Mouse (Mus musculus) brain, embryonic 18.5 days (tissue): ENCODE results near the gene Yars.
"Not testable (repeated sequence)": the region's sequence is repeated elsewhere in the genome, so short reads cannot be mapped to it uniquely, and the experiment has no call there.

ENCODE experiments used
- DNase-seq: peaks from one replicate; pipeline ENCODE4 v3.0.0-alpha.2; 2012; ENCODE audit warnings: low read depth, low spot score

The Yars gene

GRCm38 (mm10) chr4:129188803-129189541 is 588 bp upstream of the Yars start:
- no peak for DNase-seq

DNA sequence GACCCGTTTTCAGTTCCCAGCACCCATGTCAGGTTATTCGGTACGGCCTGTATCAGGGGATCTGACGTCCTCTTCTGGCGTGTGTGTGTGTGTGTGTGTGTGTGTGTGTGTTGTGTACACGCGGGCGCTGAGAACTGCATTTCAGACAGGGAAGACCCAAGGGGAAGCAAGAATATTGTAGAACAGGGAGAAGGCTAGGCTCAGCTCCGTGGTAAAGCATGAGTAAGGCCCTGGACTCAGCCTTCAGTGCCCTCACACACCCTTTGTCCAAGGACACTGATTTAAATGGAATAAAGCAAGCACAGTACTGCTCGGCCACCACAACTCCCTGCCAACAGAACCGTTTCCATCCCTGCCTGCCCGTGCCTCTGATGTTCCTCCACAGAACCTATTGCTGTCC is 978 bp downstream of the Yars start:
- no peak for DNase-seq

GRCm38 (mm10) chr4:129191691-129192090 is 2.1 kb downstream of the Yars start:
- no peak for DNase-seq

GRCm38 (mm10) chr4:129194280-129194679 is 4.7 kb downstream of the Yars start:
- no peak for DNase-seq

- DNase-seq: no peak
Measured at GRCm38 (mm10) chr4:129197514-129197913, 8.0 kb downstream of the Yars start.

DNA sequence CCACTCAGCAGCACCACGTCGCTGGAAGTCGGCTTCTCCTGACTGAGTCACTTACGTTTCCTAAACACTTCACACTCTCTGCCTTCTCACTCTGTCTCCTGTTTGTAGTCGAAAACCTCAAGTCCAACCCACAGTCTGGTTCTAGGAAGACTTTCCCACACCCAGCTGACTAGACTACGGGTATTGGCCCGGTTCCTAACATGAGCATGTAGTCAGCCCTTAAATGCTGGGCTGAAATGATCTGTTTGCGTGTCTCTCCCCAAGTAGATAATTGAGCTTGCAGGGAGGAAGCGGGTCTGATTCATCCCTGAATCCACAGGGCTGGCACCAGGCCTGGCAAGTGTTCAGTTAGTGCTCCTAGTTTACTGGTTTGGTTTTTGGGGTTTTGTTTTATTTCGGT is 15.1 kb downstream of the Yars start:
- DNase-seq: no peak

DNA sequence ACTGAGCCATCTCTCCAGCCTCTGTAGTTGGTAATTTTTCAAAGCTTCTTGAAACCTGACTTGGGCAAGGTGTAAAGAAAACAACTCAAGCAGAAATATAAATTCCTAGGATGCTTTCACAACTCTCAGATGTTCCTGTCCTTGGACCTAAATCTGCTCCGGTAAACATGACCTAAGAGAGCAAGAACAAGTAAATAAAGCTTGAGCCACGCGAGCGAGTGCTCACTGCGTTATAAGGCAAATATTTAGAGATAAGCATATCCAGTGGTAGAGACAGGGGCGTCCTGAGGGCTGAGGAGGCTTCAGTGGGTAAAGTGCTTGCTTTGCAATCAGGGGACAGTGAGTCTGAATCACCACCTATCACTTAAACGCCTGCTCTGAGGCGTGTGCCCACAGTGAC is 17.2 kb downstream of the Yars start:
- DNase-seq: no peak

- DNase-seq: no peak
Measured at GRCm38 (mm10) chr4:129209504-129209903, 19.9 kb downstream of the Yars start.

DNA sequence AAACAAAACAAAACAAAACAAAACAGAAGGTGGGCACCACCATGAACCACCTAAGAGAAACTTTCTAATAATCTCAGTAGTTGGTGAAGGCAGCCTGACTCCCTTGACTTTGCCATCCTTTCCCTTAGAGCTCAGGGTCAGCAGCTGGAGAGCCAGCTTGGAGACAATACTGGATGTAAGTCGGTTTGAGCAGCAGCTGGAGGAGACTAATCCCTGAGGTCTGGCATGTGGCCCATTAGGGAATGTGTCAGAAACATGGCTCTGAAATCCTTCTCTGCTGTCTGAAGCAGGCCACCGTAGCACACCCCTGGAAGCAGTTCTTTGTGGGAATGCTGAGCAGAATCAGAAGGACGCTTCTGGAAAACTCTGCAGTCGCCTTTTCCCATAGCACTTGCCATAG is 21.9 kb downstream of the Yars start:
- no peak for DNase-seq

- not testable (repeated sequence) for DNase-seq
Measured at GRCm38 (mm10) chr4:129212486-129212885, 22.9 kb downstream of the Yars start.

DNA sequence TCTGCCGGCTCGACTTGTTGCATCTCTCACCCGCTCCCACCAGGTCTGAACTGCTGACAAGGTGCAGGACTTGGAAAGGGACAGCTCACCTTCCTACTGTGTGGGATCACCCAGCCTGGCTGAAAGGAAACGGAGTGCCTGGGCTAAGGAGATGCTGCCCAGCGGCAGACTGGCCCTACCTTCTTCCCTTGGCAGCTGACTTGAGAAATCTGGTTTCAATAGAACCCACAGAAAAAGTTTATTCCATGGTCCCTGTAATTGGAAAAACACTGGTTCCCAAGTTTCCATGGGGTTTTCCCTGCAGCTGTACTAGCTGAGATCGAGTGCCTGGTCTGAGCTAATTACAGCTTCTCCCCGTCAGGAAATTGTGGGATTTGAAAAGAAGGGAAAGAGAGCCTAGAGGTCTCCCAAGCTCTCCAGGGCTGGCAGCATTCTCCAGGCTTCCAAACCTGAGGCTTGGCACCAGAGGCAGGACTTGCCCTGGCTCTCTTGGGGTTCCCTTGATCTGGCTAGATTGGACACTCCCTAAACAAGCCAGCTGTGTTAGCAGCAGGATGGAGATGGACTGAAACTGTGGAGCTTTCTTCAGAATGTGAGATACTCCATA is 29.1 kb downstream of the Yars start:
- DNase-seq: no peak

DNA sequence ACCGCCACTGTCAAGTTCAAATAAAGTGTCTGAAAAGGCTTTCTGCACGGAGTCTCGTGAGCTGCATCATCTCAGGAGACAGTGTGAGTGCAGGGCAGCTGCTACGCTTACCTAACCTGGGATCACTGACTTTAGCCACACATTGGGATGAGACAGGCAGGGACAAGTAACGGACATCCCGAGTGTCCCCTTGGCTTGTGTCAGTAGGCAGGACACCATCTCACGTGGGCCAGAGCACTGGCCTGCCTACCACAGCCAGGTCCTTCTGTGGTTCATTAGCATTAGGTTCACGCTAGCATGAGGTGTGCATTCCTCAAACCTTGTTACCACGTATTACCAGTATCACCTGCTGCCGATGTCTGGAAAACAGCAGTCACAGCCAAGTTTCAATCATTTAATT is 29.6 kb downstream of the Yars start:
- no peak for DNase-seq

- DNase-seq: no peak
Measured at GRCm38 (mm10) chr4:129220376-129221089, 31.0 kb downstream of the Yars start.

DNA sequence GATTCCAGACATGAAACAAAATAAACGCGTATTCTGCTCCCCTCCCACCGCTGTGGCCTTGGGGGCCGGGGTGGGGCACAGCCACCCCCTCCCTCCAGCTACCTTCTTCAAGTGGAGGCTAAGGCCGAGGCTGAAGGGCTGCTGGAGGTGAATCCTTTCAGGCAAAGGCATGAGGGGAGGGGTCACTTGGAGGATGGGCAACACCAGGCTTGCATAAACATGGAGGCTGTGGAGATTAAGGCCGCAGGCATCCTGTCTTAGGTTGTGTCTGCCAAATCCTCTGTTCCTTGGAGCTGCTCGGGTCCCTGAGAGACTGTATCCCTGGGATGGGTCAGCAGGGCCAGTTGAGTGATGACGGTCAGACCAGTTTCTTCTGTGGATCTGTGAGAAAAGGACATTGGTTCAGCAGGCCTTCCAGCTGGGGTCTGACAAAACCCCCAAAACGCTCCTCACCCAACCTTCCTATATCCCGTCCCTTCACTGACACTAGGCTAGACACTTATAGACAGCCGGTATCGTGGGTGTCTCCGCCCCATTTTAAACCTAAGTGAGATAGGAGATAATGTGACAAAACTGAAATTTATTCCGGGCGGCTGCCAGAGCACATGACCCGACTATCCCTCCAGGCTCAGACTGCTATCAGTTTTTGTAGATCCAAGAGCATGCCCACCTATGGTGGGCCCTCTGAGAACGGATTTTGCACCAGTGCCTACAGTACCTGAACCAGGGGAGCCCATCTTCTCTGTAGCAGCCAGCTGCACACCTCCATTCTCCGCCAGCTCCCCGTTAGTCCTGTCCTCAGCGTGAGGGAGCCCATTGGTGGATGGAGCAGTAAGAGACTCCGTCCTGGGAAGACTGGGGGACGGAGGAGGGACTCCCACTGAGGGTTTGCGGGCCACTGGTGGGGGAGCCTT is 31.8 kb downstream of the Yars start:
- DNase-seq: no peak

- no peak for DNase-seq
Measured at GRCm38 (mm10) chr4:129222019-129222925, 32.7 kb downstream of the Yars start.

- DNase-seq: no peak
Measured at GRCm38 (mm10) chr4:129223421-129224281, 34.1 kb downstream of the Yars start.

GRCm38 (mm10) chr4:129225315-129225714 is 35.8 kb downstream of the Yars start:
- DNase-seq: no peak

GRCm38 (mm10) chr4:129226441-129226963 is 36.9 kb downstream of the Yars start:
- DNase-seq: no peak

GRCm38 (mm10) chr4:129227170-129227984 is 37.8 kb downstream of the Yars start:
- DNase-seq: no peak
